Mouse (Mus musculus): ENCODE data around the gene Slc35f6. TPM values are rescaled to one million over a fixed set of nuclear protein-coding genes. Genes with fewer than 3 reads are reported as not detected.

The Slc35f6 gene
- polyA plus RNA-seq (2012; rRNA removed): 56.5 and 56.9 TPM in 2 replicates

DNA sequence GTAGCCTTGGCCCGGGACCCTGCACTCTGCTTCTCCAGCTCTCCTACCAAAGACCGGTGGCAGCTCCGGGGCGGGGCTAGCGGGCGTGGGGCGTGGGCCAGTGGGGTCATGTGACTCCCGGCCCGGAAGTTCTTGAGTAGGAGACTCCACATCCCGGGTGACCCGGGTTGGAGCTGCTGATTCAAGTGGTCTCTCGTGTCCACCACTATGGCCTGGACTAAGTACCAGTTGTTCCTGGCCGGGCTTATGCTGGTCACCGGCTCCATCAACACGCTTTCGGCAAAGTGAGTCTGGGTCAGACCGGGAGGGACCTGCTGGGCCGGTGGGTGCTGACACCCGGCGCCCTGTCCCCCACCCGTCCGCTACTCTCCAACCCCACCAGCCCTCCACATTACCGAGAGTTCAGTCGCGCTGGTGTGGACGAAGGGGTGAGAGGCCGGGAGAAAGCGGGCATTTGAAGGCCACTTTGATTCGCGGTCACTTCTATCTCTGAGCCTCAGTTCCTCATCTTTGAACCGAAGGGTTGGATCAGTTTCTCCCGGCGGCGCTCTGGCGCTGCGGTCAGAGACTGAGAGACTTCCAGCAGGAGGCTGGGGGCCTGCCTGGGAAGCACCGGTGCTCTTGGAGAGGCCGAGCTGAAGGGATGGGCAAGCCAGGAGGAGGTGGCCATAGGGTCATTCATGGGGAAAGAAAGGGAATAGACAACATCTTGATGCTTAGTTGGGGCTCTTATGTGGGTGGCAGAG is at the start of gene Slc35f6:
TSS of gene Slc35f6 (plus strand) at position 119 of the 746 bp plus-strand sequence.
- peak; percentile 91 to 96 for DNase-seq (ENCODE audit: extremely low spot score in 1 of 2, low spot score in 1 of 2)

DNA sequence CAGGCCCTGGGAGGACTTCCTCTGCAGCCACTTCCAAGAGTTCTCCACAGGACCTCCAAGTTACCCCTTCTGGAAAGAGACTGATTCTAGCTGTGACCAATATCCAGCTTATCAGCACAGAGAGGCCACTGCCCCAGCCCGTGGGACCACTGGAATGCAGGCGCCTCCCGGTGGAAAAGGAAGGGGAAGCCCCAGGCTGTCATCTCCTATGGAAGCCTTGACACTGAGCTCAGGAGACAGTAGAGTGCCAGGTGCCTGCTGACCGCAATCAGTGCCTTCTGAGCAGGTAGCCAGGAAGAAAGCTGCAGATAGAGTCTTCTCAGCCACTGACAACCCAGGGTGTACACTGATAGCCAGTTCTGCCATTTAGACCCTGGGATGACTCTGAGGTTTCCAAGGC is 46.3 kb upstream of the Slc35f6 start:
- DNase-seq (ENCODE audit: extremely low spot score in 1 of 2, low spot score in 1 of 2): no peak

DNA sequence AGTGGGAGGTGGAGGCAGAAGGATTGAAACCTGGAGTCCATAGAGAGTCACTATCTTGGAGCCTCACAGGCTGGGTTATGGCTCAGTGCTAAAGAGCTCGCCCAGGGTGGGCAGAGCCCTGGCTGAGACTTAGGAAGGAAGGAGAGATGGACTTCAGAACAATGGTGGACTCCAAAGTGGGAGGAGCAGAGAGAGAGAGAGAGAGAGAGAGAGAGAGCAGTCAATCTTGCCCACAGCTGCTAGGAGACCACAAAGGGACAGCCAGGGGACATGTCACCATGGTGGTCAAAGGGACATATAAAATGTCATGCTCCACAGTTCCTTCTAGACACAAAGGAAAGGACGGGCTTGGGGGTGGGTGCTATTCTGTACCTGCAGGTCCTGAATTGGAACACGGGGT is 44.5 kb upstream of the Slc35f6 start:
- DNase-seq (ENCODE audit: extremely low spot score in 1 of 2, low spot score in 1 of 2): no peak

DNA sequence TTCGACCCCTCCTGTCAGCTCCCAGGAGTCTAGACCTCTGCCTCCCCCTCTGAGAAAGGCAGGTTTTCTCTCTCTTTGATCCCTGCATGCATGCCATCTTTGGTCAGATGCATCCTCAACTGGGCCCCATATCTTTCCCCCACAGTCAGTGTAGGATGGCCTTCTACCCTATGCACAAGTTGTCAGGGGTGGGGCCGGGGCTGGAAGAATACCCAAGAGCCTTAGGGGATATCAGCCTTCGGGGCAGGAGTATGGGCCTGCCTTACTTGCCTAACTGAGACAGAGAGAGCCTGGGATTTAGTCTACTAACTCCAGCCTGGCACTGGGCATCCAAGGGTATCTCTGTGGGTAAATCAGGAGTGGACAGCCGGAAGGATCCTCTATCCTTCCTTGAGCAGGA is 43.8 kb upstream of the Slc35f6 start:
- no peak for DNase-seq (ENCODE audit: extremely low spot score in 1 of 2, low spot score in 1 of 2)

DNA sequence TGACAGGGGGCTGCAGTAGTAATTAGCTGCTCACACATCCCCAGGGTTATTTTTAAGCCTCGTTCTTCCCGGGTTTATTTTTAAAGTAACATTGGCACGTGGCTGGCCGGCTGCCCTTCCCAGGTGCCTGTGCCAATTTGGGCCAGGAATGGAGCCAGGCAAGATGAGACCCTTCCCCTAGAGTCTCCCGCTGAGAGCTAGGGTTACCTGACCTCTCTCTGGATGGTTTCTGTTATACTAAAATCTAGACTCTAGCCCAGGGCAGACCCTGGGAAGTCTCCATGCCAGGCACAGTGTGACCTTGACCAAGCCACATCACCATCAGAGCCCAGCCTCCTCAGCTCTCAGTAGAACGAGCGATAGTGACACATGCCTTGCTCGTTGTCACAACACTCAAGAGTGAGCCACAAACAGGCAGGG is 43.0 kb upstream of the Slc35f6 start:
- no peak for DNase-seq (ENCODE audit: extremely low spot score in 1 of 2, low spot score in 1 of 2)

DNA sequence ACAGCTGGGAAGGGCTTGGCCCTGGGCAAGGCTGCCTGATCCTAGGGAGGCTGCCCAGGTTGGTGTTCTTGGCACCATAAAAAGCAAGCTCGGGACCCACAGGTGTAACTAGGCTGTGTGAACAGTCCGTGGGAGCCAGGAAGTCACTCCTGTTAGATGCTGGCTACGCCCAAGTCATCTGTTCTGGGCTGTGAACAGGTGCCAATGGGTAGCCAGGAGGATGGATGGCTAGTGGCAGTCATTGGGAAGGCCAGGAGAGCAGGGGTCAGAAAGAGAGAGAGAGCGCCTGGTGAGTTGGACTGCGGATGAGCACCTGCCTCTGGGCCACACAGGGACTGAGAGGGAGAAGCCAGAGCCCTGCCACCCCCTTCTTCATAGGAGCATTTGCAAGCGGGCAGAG is 42.1 kb upstream of the Slc35f6 start:
- no peak for DNase-seq (ENCODE audit: extremely low spot score in 1 of 2, low spot score in 1 of 2)

DNA sequence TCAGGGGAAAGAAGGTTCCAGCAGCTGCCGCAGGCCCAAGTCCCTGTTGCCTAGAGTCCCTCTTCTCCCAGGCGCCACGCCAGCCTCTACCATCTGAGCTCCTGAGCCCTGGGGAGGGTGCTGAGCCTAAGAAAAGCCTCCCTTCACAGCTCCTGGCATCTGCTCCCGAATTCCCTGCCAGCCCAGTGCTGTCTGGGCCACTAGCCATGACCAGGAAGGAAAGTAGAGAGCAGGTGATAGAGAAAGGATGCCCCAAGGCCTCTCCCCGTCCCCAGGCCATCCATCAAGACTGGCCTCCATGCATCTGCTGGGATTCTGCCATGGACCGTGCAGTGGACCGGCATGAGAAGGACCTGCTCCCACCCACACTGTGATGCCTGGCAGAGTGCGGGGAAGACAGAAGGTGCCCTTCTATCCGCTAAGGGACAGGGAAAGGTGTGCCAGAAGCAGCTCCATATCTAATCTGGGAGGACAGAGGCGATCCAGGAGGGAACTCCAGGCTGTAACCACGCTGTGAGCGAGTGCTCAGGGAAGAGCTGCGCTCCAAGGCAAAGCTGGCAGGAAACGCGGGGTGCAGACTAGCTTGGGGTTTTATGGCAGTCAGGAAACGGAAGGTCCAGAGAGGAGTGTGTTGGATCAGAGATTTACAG is 41.2 kb upstream of the Slc35f6 start:
- peak; percentile 77 to 85 for DNase-seq (ENCODE audit: extremely low spot score in 1 of 2, low spot score in 1 of 2)

DNA sequence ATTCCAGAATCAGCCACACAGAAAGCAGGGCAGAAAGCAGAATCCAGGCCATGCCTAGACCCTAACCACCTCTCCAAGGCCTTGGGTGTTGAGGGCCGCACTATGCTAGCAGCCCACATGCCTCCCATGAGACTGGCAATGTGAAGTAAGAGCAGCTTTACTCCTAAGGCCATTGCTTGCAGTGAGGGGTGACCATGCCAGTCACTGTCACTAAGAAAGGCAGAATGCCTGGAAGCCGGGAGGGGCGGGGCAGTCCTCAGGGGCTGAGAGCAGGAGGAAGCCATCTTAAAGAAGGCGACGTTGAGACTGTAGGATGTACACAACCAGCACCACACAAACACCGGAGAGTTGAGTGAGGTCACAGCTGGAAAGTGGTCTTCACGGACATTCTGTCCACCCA is 38.6 kb upstream of the Slc35f6 start:
- no peak for DNase-seq (ENCODE audit: extremely low spot score in 1 of 2, low spot score in 1 of 2)

DNA sequence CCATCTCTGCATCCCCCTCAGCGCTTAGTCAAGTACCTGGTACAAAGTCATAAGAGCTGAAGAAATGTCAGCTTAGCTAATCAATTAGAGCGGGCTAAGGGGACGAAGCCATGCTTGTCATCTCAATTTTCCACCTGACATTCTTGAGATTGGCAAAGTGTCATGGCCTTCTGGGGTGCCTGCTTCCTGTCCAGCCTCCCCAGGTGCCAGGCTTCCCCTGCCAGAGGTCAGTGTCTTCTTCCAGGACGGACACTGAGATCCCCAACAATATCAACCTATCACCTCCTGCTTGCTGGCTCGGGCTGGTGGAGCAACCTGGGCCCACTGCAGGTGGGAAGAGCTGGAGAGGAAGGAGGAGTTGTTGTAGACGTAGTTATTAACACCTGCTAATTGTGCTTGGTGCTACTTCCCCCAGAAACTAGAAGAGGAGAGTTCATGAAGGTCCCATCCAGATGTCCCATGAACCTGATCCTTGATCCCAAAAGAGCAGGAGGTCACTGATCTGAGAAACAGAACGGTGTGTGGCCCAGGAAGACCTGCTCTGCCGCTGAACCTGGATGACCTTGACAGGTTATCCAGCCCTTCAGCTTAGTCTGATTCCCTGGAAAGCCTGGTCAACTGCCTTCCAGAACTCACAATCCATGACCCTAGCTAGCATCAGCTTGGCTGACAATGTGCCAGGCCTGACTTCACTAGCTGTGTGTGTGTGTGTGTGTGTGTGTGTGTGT is 37.7 kb upstream of the Slc35f6 start:
- DNase-seq (ENCODE audit: extremely low spot score in 1 of 2, low spot score in 1 of 2): no peak

DNA sequence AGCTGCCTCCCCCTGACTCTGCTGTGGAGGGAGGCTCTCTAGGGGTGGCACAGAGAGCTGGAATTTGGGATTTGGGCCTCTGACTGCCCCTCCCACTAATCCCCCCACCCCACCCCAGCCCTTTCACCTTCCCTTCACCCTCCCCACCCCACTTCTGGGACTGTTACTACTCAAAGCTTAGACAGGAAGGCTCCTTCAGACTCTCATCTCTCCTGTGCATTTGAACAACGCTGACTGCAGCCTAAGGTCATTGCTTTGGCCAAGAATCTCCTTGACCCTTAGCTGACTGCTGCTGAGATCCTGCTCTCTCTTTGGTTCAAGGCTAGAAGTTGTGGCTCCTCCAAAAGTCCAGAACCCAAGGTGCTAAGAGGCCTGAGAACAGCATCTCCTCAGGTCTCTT is 36.6 kb upstream of the Slc35f6 start:
- no peak for DNase-seq (ENCODE audit: extremely low spot score in 1 of 2, low spot score in 1 of 2)

DNA sequence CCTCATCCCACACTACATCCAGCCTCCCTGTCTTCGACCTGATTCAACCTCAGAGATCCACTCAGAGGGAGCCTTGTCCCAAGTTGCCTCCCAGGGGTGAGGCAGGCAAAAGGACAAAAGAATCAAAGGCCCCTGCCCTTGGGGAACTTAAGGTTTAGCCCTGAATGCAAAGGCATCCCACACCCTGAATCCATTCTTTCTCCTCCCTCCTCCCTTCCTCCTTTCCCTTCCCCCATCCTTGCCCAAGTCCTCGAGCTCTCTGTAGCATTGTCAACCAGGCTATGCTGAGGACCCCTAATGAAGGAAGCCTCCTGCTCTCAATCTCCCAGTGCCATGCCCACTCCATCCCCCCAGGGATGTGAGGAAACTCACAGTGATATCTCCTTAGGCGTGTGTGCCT is 36.0 kb upstream of the Slc35f6 start:
- no peak for DNase-seq (ENCODE audit: extremely low spot score in 1 of 2, low spot score in 1 of 2)

DNA sequence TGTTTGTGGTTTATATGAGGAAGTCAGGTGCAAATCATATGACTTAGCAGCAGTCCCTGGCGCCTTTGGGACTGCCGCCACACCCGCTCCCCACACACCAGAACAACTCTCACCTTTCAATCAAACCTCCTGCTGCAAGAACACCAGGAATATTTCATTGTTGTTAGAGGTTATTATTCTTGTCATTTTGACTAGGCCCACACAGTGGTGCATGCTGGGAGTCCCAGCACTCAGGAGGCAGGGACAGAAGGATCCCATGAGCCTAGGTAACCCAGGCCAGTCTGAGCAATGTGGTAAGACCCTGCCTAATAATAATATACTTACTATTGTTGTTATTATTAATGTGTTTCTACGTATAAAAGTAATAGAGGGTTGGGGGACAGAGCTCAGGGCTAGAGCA is 35.2 kb upstream of the Slc35f6 start:
- no peak for DNase-seq (ENCODE audit: extremely low spot score in 1 of 2, low spot score in 1 of 2)

DNA sequence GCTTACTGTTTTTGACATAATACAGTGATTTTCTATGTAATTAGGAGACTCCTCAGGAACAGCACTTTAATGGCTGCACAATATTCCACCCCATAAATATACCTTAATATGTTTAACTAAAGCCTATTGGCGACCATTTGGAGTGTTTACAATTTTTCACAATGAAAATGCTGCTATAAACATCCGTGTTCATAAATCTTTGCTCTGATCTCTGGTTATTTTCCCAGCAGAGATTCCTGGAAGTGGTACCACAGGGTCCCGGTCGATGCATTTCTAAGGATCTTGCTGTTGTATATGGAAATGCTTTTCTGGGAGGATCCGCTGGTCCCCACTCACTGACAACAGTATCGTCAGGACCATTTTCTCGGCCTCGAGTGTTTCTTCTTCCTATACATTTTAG is 34.5 kb upstream of the Slc35f6 start:
- DNase-seq (ENCODE audit: extremely low spot score in 1 of 2, low spot score in 1 of 2): no peak

DNA sequence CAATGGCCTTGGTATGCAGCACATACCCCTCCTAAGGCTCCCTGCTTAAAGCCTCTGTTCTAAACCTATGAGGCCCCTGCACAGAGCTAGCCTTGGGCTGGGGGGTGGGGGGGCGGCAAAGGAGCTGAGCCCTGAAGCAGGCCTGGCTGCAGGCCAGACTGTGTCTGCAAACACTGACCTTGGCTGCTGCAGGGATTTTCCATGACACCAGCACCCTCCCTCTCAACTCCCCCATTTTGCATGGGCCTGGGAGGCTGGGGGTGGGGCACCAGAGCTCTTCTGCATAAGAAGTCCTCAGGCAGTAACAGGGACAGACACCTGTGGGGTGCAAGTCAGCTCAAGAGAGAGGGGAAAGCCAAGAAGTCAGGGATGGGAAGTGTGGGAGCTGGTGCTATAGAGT is 33.5 kb upstream of the Slc35f6 start:
- no peak for DNase-seq (ENCODE audit: extremely low spot score in 1 of 2, low spot score in 1 of 2)

DNA sequence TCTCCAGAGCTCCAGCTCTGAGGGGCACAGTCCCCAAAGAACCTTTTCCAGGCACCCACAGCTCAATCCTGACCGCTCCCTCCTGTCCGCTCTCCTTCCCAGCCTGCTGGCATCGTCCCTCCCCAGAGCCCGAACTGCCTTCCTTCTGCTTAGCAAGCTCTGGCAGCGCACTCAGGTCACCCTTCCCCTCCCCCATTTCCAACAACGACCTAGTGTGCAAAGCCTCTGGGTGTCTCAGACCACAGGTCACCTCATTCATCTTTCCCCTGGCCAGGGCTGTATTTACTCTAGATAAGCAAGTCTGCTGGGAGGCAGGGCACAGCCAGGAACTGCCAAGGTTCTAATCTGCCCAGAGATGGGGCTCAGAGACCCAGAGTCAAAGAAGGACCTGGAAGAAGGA is 32.3 kb upstream of the Slc35f6 start:
- DNase-seq (ENCODE audit: extremely low spot score in 1 of 2, low spot score in 1 of 2): no peak

DNA sequence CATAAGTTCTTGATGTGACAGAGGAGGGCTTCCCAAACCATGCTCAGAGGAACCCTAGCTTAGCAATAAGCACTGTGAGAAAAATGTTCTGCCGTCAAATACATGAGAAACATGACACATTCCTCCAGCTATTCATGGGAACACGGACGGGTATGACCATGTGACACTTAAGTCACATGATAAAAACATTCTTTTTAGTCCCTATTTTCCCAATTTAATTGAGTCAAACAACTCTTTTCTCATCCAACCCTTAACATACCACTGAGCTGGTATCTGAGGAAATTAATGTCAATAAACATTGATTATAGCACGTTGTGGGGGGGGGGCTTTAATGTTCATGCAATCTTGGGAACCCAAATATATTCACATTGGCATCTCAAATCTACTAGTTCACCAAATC is 31.9 kb upstream of the Slc35f6 start:
- DNase-seq (ENCODE audit: extremely low spot score in 1 of 2, low spot score in 1 of 2): no peak

DNA sequence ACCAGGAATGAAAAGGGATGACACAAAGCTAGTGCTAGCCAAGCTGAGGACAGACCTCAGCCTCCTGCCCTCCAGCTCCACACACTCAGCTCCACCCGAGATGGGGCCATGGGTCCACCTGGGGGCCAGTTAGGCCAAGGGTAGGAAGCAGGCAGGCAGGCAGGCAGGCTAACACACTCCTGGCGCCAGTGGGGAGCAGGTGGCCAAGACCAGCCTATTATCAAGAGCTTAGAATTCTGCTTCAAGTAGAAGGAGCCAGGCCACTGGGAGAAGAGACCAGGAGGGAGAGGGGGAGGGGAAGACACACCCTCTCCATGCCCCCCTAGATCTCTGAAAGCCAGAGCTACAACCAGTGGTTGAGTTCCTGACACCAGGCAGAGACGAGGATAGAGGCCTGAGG is 31.1 kb upstream of the Slc35f6 start:
- DNase-seq (ENCODE audit: extremely low spot score in 1 of 2, low spot score in 1 of 2): no peak

DNA sequence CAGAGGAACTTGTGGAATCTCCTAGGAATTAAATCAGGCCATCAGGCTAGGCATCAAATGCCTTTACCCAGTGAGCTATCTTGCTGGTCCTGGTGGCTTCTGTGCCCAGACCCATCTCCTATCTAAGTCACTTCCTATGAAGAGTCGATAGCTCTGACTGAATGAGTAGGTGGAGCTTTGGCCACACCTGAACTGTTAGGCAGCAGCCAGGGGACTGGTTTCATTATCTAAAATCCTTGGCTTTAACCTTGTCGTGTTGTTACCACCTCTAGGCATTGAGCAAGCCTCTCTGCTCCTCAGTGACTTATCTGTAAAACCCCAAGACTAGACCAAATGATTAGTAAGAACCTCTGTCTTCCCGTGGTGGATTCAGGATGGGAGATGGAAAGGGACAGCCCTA is 30.4 kb upstream of the Slc35f6 start:
- no peak for DNase-seq (ENCODE audit: extremely low spot score in 1 of 2, low spot score in 1 of 2)

DNA sequence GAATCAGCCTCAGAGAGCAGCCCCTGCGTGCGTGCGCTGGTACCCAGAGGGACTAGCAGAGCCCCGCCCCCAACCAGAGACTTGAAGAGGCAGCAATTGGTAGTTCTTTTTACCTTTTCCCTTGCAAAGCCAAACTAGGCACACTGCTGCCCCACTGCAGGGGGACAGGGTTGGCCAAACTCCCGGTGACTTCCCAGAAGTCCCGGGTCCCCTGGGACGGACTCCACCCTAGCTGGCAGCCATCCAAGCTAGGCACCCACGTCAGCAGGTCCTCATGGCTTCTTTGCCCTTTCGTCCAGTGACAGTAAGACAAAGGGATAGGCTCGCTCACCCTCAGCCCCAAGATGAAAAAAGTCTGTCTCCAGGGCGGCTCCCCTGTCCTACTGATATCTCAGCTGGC is 29.9 kb upstream of the Slc35f6 start:
- DNase-seq (ENCODE audit: extremely low spot score in 1 of 2, low spot score in 1 of 2): no peak

DNA sequence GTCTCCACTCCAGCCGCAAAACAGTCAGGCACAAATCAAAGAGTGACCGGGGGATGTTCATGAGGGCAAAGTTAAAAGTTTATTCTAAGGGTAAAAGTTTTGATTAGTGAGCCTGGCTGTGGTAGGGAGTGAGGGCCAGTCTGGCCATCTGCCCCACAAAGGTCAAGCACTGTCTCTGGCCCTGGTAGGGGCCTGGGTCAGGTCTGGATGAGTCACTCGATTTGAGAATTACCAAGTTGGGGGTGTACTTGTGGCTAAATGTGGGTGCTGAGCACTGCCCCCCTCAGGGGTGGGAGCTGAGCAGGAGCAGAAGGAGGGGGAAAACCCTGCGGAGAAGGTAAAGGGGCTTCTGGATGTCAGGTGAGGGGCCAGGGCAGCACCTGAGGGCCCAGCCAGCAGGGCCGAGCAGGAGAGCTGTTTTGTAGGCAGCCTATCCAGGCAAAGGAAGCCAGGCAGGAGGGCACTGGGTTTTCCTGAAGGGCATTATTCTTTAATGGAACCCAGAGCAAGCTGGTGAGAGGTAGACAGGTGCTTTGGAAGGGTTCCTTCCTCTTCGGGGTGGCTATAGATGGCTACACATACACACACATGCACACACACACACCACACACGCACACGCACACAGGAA is 29.2 kb upstream of the Slc35f6 start:
- no peak for DNase-seq (ENCODE audit: extremely low spot score in 1 of 2, low spot score in 1 of 2)

DNA sequence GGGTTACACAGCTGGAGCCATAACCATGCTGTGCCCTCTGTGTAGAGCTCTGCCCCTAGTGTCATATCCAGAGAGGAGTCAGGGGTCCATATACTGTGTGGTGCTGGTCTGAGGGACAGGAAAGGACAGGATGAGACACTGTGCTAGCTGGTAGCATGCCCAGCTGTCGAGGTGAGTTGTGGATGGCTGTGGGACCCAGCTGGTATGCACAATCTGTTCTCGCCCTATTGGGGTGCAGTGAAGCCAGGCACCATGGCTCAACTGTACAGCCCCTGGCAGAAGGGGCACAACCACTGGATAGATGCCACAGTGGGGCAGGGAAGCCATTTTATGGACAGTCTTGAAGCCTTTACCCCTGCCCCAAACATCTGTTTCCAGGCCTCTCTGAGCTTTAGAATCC is 28.5 kb upstream of the Slc35f6 start:
- DNase-seq (ENCODE audit: extremely low spot score in 1 of 2, low spot score in 1 of 2): no peak

Measured in frontal cortex, adult 2 months (tissue).